Mouse (Mus musculus): ENCODE results near the gene Agpat1. TPM values are rescaled to one million over a fixed set of nuclear protein-coding genes. Genes with fewer than 3 reads are reported as not detected.
A peak's percentile ranks its signal among the peaks of the same experiment; 100 is the strongest.

Agpat1 gene
- polyA plus RNA-seq, 1 experiment from 2014 or later = 49.3 TPM

DNA sequence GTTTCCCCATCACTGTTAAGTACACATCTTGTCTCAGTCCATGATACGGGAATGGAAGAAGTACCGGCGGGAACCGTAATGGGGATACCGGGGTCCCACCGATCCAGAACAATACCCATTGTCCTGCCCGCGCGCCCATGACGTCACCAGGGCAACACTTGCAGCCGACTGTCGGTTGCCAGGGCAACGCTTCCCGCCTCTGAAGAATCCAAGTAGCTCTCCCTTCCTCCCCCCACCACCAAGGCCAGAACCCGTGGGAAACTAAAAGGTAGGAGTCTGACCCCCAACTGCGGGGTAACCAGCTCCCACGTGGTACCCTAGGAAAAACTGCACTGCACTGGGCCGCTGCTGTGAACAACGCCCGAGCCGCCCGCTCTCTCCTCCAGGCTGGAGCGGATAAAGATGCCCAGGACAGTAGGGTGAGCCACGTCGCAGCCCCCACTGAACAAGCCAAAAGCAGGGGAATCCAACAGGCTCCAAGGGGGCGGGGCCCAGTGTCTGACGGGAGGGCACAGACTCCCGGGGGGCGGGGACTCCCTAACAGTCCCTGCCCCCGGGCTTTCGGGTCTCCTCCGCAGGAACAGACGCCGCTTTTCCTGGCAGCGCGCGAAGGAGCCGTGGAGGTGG, 17.2 kb upstream of the Agpat1 start:
- peak; percentile 80 for ATAC-seq (ENCODE audit: insufficient read depth, low FRiP score, low read depth)
- Histone ChIP-seq H3K4me1 (peaks cover 48% of the 10 kb centered on the region), H3K9ac (peak overlapping the region; percentile 88), H3K36me3 (no peaks in the 10 kb centered on the region), H3K27ac (peak overlapping the region; percentile 99), H3K4me3 (replicated peaks) (peak overlapping the region; percentile 87), H3K9me3 (no peaks in the 10 kb centered on the region), H3K27me3 (replicated peaks) (no peaks in the 10 kb centered on the region), H3K4me2 (peak overlapping the region; percentile 97)
- 1% methylated on average over 38 of the region's 38 CpGs for WGBS

DNA sequence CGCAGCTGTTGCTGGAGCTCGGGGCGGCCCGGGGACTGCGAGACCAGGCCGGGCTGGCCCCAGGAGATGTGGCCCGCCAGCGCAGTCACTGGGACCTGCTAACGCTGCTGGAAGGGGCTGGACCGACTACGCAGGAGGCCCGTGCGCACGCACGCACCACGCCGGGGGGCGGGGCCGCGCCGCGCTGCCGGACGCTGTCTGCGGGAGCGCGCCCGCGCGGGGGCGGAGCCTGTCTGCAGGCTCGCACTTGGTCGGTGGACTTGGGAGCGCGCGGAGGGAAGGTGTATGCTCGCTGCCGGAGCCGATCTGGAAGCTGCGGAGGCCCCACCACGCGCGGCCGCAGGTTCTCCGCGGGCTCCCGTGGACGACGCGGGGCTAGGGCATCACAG, 16.6 kb upstream of the Agpat1 start:
- no peaks in the 10 kb centered on the region for H3K36me3 ChIP-seq
- peak; percentile 88 for ATAC-seq (ENCODE audit: insufficient read depth, low FRiP score, low read depth)
- peak overlapping the region; percentile 87 for H3K4me3 ChIP-seq (replicated peaks)
- under 1% methylated on average over 47 of the region's 50 CpGs for WGBS
- peaks cover 48% of the 10 kb centered on the region for H3K4me1 ChIP-seq
- peak overlapping the region; percentile 88 for H3K9ac ChIP-seq
- H3K27me3 ChIP-seq (replicated peaks) = no peaks in the 10 kb centered on the region
- no peaks in the 10 kb centered on the region for H3K9me3 ChIP-seq
- H3K4me2 ChIP-seq = peak overlapping the region; percentile 97
- H3K27ac ChIP-seq = peak overlapping the region; percentile 99

DNA sequence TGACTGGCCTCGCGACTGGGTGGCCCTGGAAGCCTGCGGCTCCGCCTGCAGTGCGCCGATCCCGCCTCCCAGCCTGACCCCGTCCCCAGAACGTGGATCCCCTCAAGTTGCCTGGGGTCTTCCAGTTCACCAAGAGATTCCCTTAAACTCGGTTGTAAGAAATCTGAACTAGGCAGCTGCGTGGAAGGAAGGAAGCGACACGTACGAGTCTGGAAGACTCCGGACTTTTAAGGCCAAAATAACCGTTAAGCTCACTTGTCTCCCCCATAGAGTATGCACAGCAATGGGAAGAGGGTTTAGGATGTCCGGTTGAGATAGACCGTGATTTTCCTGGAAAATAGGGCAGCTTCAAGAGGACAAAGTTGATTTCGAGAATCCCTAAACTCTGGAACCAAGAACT, 16.2 kb upstream of the Agpat1 start:
- ATAC-seq (ENCODE audit: insufficient read depth, low FRiP score, low read depth) = 0 out of 2 replicates have a peak, but pooled peaks have one; percentile 0

DNA sequence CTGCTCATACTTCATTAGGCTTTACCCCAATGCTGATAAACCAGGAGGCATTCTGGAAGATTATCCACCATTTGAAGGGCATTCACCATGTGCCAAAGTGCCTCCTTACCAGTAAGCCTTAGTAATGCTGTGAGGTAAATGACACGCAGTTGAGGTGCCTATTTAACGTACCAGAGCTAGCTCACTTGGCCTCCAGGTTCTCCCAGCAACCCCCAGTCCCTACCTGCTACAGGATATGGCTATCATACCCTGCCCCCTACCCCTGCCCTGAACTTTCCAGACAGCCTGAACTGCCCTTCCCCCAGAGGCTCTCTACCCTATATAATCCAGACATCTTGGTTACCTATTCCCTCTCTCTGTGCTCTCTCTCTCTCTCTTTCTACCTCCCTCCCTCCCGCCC, 15.3 kb upstream of the Agpat1 start:
- no peak overlapping the region for H3K9ac ChIP-seq
- no peak overlapping the region for H3K27ac ChIP-seq
- H3K36me3 ChIP-seq = no peaks in the 10 kb centered on the region
- H3K9me3 ChIP-seq = no peaks in the 10 kb centered on the region
- peaks cover 49% of the 10 kb centered on the region for H3K4me1 ChIP-seq
- 66% methylated on average over 3 of the region's 3 CpGs for WGBS
- no peaks in the 10 kb centered on the region for H3K27me3 ChIP-seq (replicated peaks)
- no peak overlapping the region for H3K4me3 ChIP-seq (replicated peaks)
- H3K4me2 ChIP-seq = peak overlapping the region; percentile 87; the same call in 1 of the 2 replicates
- ATAC-seq (ENCODE audit: insufficient read depth, low FRiP score, low read depth) = no peak

More for the DNA sequence above, 16.2 kb upstream of the Agpat1 start:
- Histone ChIP-seq H3K4me2 (peak overlapping the region; percentile 97), H3K4me3 (replicated peaks) (peak overlapping the region; percentile 87), H3K36me3 (no peaks in the 10 kb centered on the region), H3K4me1 (peaks cover 48% of the 10 kb centered on the region), H3K9ac (peak overlapping the region; percentile 88), H3K9me3 (no peaks in the 10 kb centered on the region), H3K27me3 (replicated peaks) (no peaks in the 10 kb centered on the region), H3K27ac (peak overlapping the region; percentile 99)
- 4% methylated on average over 19 of the region's 19 CpGs for WGBS

DNA sequence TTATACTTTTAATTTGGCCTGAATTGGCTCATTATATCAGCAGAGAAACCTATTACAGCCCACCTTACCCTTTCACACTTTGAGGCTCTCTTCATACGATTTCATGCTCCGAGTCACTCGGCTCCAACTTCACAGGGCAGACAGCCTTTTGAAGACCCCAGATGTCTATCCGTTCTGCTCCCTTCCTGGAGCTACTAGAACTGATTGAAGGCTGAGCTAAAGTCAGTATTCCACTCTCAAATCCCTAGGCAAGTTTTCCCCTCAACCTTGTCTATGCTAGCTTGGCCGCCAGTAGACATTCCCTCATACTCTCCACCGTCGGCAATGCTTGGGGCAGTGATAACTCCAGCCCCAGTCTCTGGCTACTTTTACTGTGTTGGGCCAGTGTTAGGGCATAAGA, 14.9 kb upstream of the Agpat1 start:
- Histone ChIP-seq H3K4me1 (peaks cover 53% of the 10 kb centered on the region), H3K27me3 (replicated peaks) (no peaks in the 10 kb centered on the region), H3K27ac (peak overlapping the region; percentile 96), H3K9me3 (no peaks in the 10 kb centered on the region), H3K36me3 (no peaks in the 10 kb centered on the region), H3K4me2 (peak overlapping the region; percentile 87), H3K4me3 (replicated peaks) (peak overlapping the region; percentile 13; the same call in 1 of the 2 replicates), H3K9ac (no peak overlapping the region)
- no peak for ATAC-seq (ENCODE audit: insufficient read depth, low FRiP score, low read depth)
- WGBS = 38% methylated on average over 7 of the region's 7 CpGs

DNA sequence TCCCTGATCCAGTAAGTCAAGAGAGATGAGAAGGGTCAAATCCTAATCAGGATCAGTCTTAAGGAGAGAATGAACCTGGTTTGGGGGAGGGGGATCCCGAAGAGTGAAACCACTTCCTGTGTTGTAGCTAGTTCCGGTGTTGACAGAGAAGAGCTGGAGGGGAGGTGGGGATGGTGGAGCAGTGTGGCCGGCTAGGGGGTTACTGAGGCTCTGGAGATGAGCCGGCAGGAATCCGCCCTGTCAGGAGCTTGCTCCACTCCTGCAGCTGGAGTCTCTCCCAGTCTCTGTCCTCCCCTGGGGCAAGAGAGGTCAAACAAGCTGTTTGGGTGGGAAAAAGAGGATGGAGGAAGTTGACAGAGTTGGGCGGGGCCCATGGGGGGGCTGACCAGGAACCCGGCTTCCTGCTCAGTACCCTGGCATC, 14.4 kb upstream of the Agpat1 start, which contains the start of gene Gpsm3:
Gpsm3 (plus strand) TSS at position 126 of the 421 bp plus-strand sequence.
- Histone ChIP-seq H3K27me3 (replicated peaks) (no peaks in the 10 kb centered on the region), H3K27ac (peak within 1 kb of the TSS; percentile 96), H3K4me1 (peaks cover 58% of the 10 kb centered on the region), H3K9me3 (no peaks in the 10 kb centered on the region), H3K36me3 (peaks cover 4% of the 10 kb centered on the region; the same call in 1 of the 2 replicates), H3K4me2 (peak within 1 kb of the TSS; percentile 87), H3K4me3 (replicated peaks) (peak within 1 kb of the TSS; percentile 13), H3K9ac (peak within 1 kb of the TSS; percentile 16; the same call in 1 of the 2 replicates)
- 14% methylated on average over 7 of the region's 7 CpGs for WGBS
- ATAC-seq (ENCODE audit: insufficient read depth, low FRiP score, low read depth) = no peak

DNA sequence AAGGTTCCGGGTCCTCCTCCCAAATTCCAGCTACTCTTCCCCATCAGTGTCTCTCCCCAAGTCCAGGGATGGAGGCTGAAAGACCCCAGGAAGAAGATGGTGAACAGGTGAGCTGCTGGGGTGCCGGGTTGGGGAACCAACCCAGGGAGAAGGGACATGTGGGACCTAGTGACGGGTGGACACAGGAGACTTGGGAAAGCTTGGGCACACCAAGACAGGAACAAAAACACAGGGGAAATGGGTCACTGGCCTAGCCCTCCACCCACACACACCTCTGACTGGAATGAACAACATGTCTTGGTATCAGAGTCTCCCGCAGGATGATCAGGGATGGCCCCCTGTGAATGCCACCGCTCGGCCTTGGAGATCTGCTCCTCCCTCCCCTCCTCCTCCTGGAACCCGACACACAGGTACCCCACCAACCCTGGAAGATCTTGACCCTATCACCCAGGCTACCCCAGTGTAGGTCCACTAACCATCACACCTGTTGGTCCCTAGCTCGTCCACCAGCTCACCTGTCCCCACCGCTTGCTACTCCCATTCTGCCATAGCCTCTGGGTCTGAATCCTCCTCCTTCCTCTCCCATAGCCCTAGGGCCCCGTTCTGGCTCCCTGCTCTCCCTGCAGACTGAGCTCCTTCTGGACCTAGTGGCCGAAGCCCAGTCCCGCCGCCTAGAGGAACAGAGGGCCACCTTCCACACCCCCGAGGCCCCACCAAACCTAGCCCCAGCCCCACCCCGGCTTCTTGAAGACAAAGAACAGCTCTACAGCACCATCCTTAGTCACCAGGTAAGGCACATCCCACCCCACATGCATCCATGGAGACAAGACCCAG, 13.7 kb upstream of the Agpat1 start:
- ATAC-seq (ENCODE audit: insufficient read depth, low FRiP score, low read depth) = no peak
- peak overlapping the region; percentile 87 for H3K4me2 ChIP-seq
- peaks cover 7% of the 10 kb centered on the region; the same call in 1 of the 2 replicates for H3K36me3 ChIP-seq
- H3K27me3 ChIP-seq (replicated peaks) = no peaks in the 10 kb centered on the region
- no peaks in the 10 kb centered on the region for H3K9me3 ChIP-seq
- WGBS = 66% methylated on average over 15 of the region's 15 CpGs
- H3K9ac ChIP-seq = peak overlapping the region; percentile 16; the same call in 1 of the 2 replicates
- peak overlapping the region; percentile 13 for H3K4me3 ChIP-seq (replicated peaks)
- H3K4me1 ChIP-seq = peaks cover 63% of the 10 kb centered on the region
- H3K27ac ChIP-seq = peak overlapping the region; percentile 96

DNA sequence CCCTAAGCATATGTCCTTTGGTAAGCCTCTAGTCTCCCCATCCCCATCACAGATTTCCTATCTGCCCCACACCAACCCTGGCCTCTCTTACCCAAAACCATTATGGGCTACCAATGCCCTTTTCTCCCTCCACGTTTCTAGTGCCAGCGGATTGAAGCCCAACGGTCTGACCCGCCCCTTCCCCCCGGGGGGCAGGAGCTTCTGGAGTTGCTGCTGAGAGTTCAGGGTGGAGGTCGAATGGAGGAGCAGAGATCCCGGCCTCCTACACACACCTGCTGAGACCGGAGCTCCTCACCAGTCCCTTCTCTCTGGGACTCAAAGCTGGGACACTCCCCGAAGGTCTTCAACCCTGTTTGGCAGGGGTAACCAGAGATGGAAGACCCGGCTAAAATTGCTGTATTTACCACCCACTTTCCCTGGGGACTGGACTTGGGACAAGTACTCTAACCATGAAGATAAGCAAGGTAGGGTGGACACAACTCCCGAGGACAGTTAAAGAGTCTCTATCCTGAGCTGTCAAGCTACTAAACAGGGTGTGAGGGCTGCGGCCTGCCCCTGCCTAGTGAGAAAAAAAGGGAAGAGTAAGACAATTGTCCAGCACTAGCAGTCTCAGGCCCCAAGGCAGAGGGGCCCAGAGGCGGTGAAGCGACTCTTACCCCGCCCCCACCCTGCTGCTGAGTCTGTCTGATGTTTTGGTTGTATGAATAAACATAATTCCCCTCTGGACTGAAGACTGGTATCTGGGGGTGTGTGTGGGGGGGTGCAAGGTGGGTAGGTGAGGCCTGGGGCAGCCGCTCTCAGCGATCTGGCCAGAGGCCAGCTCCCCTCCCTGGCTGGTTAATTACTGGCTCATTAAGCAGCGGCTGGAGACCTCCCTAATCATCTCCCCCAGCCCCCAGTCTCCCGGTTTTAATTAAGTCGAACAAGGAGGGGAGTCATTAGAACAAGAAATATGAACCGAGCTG, 12.8 kb upstream of the Agpat1 start, which contains the start of gene Pbx2:
Pbx2 (plus strand) TSS at position 238 of the 965 bp plus-strand sequence.
- Histone ChIP-seq H3K9ac (peak within 1 kb of the TSS; percentile 91), H3K4me2 (peak within 1 kb of the TSS; percentile 87), H3K4me3 (replicated peaks) (peak within 1 kb of the TSS; percentile 71), H3K36me3 (peaks cover 14% of the 10 kb centered on the region; the same call in 1 of the 2 replicates), H3K27ac (peak within 1 kb of the TSS; percentile 96), H3K4me1 (peaks cover 64% of the 10 kb centered on the region), H3K27me3 (replicated peaks) (no peaks in the 10 kb centered on the region), H3K9me3 (no peaks in the 10 kb centered on the region)
- WGBS = 4% methylated on average over 21 of the region's 21 CpGs
- no peak for ATAC-seq (ENCODE audit: insufficient read depth, low FRiP score, low read depth)

DNA sequence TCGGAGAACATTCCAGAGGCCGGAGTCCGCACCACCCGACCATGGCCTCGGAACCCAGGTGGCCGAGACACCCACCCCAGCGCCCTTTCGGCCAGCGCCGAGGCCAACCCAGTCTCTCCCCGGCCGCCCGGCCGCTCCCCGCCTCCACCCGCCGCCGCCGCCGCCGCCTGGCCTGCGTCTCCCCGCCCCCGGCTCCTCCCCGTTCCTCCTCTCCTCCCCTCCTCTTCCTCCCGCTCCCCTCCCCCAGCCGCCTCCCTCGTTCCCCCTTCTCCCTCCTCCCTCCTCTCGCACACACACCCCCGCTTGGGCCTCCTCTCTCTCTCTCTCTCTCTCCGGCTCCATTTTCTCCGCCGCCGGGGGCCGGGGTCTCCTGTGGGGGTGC, 12.1 kb upstream of the Agpat1 start:
- H3K4me1 ChIP-seq = peaks cover 58% of the 10 kb centered on the region
- 1% methylated on average over 31 of the region's 35 CpGs for WGBS

DNA sequence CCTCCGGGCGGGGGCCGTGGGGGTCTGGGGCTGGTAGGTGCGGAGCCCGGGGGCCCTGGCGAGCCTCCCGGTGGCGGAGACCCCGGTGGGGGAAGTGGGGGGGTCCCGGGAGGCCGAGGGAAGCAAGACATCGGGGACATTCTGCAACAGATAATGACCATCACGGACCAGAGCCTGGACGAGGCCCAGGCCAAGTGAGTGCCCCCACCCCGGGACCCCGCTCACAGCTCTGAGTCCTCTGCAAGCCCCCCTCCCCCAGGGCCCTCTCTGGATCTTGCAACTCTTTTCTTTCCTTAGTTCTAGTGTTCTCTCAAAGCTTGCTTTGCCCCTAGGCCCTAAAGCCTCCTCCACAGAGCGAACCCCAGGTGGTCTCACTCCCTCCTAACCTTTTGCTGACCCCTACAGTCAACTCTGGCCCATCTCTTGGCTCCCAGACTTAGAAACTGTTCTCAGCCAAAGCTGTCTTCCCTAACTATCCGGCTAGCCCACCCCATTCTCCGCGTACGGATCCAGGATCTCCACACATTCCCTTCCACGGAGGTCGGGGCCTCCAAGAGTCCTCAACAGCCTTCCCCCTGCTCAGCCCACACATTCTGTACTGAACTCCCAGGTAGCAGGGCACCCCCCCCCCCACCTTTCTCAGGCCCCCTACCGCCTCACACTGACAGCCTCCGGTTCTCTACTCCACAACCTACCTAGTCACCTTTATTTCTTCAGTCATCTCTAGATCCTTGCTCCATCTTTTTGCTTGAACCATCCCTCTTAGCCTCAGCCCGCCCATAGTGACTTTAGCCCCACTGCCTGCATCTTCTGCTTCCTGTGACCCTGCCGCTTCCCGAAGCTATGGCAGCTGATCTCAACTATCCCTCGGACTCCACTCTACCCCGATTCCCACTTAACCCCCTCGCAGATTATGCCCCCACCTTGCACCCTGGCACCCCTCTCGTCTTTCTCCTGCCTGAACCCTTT, 11.2 kb upstream of the Agpat1 start:
- H3K27ac ChIP-seq = peak overlapping the region; percentile 96
- peak; percentile 8 for ATAC-seq (ENCODE audit: insufficient read depth, low FRiP score, low read depth)
- peaks cover 62% of the 10 kb centered on the region for H3K4me1 ChIP-seq
- peak overlapping the region; percentile 71 for H3K4me3 ChIP-seq (replicated peaks)
- H3K9ac ChIP-seq = peak overlapping the region; percentile 91
- peak overlapping the region; percentile 87 for H3K4me2 ChIP-seq
- 1% methylated on average over 32 of the region's 32 CpGs for WGBS
- H3K9me3 ChIP-seq = no peaks in the 10 kb centered on the region
- no peaks in the 10 kb centered on the region for H3K27me3 ChIP-seq (replicated peaks)
- peaks cover 14% of the 10 kb centered on the region; the same call in 1 of the 2 replicates for H3K36me3 ChIP-seq

More for the DNA sequence above, 12.1 kb upstream of the Agpat1 start:
- peak overlapping the region; percentile 87 for H3K4me2 ChIP-seq
- peak overlapping the region; percentile 91 for H3K9ac ChIP-seq
- ATAC-seq (ENCODE audit: insufficient read depth, low FRiP score, low read depth) = peak; percentile 12; the same call in 1 of the 2 replicates
- peaks cover 14% of the 10 kb centered on the region; the same call in 1 of the 2 replicates for H3K36me3 ChIP-seq
- H3K9me3 ChIP-seq = no peaks in the 10 kb centered on the region
- peak overlapping the region; percentile 96 for H3K27ac ChIP-seq
- H3K4me3 ChIP-seq (replicated peaks) = peak overlapping the region; percentile 71
- H3K27me3 ChIP-seq (replicated peaks) = no peaks in the 10 kb centered on the region
